Mouse (Mus musculus): ENCODE data around the gene Smyd3.

DNA sequence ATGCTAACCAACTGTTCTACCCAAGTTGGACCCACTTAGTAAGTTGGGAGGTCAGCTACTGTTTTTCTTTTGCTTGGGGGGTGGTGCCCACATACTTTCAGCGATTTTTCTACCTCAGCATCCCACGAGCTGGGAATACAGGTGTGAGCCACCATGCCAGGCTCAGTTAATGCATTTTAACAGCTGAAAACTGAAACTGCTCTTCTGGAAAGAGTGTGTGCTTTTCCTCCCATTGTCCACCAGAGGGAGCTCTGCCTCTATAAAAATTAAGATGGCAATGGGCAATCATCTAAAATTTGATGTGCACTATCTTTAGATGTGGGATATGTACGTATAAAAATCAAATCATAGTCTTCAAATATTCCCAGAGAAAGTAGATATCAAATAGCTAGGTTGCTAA lies 15.3 kb downstream of the Smyd3 start:
- no peak for TF ChIP-seq POLR2A (IDR thresholded peaks at IDR 0.05; ENCODE audit: control insufficient read depth, extremely low read depth, insufficient read depth, low read length, poor library complexity)
- TF ChIP-seq CTCF (IDR thresholded peaks at IDR 0.05; ENCODE audit: borderline replicate concordance, control insufficient read depth, extremely low read depth, insufficient read depth, low read length, poor library complexity): no peak

Measured in thymus, adult 2 months (tissue).